Mouse (Mus musculus) layer of hippocampus, adult 9-11 months (tissue): Measurements from ENCODE around the gene Ppt1.

Experiments used
- DNase-seq: peaks from one replicate; pipeline ENCODE4 v3.0.0; 2022

Ppt1 gene

GRCm38 (mm10) chr4:122870741-122871140 is 34.7 kb downstream of the Ppt1 start:
- DNase-seq: peak; percentile 69

GRCm38 (mm10) chr4:122871269-122871668 is 35.2 kb downstream of the Ppt1 start:
- DNase-seq: no peak

- DNase-seq: no peak
Measured at GRCm38 (mm10) chr4:122871989-122872388, 35.9 kb downstream of the Ppt1 start.

- no peak for DNase-seq
Measured at GRCm38 (mm10) chr4:122873003-122873402, 37.0 kb downstream of the Ppt1 start.

GRCm38 (mm10) chr4:122873512-122873911 is 37.5 kb downstream of the Ppt1 start:
- DNase-seq: no peak

GRCm38 (mm10) chr4:122878333-122879070 is 42.5 kb downstream of the Ppt1 start:
- no peak for DNase-seq

GRCm38 (mm10) chr4:122882544-122882943 is 46.5 kb downstream of the Ppt1 start:
- DNase-seq: no peak

GRCm38 (mm10) chr4:122883294-122883693 is 47.3 kb downstream of the Ppt1 start:
- no peak for DNase-seq

GRCm38 (mm10) chr4:122884051-122884450 is 48.0 kb downstream of the Ppt1 start:
- DNase-seq: no peak

- no peak for DNase-seq
Measured at GRCm38 (mm10) chr4:122884481-122885340, 48.7 kb downstream of the Ppt1 start.

GRCm38 (mm10) chr4:122885768-122886578 is 49.9 kb downstream of the Ppt1 start, which contains the start of gene Cap1:
TSS of gene Cap1 (minus strand) at chr4:122886056.
- DNase-seq: peak; percentile 99

GRCm38 (mm10) chr4:122886579-122887254 is 50.7 kb downstream of the Ppt1 start:
- no peak for DNase-seq

GRCm38 (mm10) chr4:122887336-122887735 is 51.3 kb downstream of the Ppt1 start:
- DNase-seq: no peak

GRCm38 (mm10) chr4:122890881-122891481 is 54.9 kb downstream of the Ppt1 start:
- peak; percentile 95 for DNase-seq

- peak; percentile 65 for DNase-seq
Measured at GRCm38 (mm10) chr4:122891597-122891996, 55.6 kb downstream of the Ppt1 start.

- DNase-seq: peak; percentile 77
Measured at GRCm38 (mm10) chr4:122892157-122892556, 56.1 kb downstream of the Ppt1 start.

GRCm38 (mm10) chr4:122897750-122898149 is 61.7 kb downstream of the Ppt1 start:
- DNase-seq: no peak

GRCm38 (mm10) chr4:122898313-122898712 is 62.3 kb downstream of the Ppt1 start:
- peak; percentile 63 for DNase-seq

- no peak for DNase-seq
Measured at GRCm38 (mm10) chr4:122902156-122902555, 66.1 kb downstream of the Ppt1 start.

- DNase-seq: no peak
Measured at GRCm38 (mm10) chr4:122903709-122904108, 67.7 kb downstream of the Ppt1 start.

- DNase-seq: no peak
Measured at GRCm38 (mm10) chr4:122905359-122905758, 69.3 kb downstream of the Ppt1 start.
